Mouse (Mus musculus) lung, embryonic 15.5 days (tissue): ENCODE measurements around the gene Rps27. TPM values are rescaled to one million over a fixed set of nuclear protein-coding genes. Genes with fewer than 3 reads are reported as not detected.

Experiments used
- ATAC-seq: fragments of 200-750 bp; cut with Nextera tagmentation; 2 replicates; pipeline ENCODE4 v1.8.0; 2017; ENCODE audit warnings: moderate number of reproducible peaks, borderline replicate concordance; ENCODE audit not compliant: low FRiP score, low TSS enrichment; ENCODE audit errors: extremely low read depth
- H3K27ac ChIP-seq: fragments of 300-500 bp; sonication (generic); 2 replicates; pipeline ENCODE4 v1.5.1; 2015; ENCODE audit warnings: moderate library complexity, mild to moderate bottlenecking, inconsistent platforms
- H3K27me3 ChIP-seq: fragments of 300-500 bp; sonication (generic); 2 replicates; pipeline ENCODE4 v1.6.1; 2015; ENCODE audit warnings: inconsistent platforms
- H3K36me3 ChIP-seq: fragments of 300-500 bp; sonication (generic); 2 replicates; pipeline ENCODE4 v1.6.1; 2015; ENCODE audit warnings: inconsistent platforms
- H3K4me1 ChIP-seq: fragments of 300-500 bp; sonication (generic); 2 replicates; pipeline ENCODE4 v1.6.1; 2015; ENCODE audit warnings: inconsistent platforms
- H3K4me2 ChIP-seq: fragments of 300-500 bp; sonication (generic); 2 replicates; pipeline ENCODE4 v1.6.1; 2015; ENCODE audit warnings: inconsistent platforms, mild to moderate bottlenecking, moderate library complexity
- H3K4me3 ChIP-seq: fragments of 300-500 bp; sonication (generic); 2 replicates; pipeline ENCODE4 v1.5.1; 2015; ENCODE audit warnings: mild to moderate bottlenecking, inconsistent platforms
- H3K9ac ChIP-seq: fragments of 300-500 bp; sonication (generic); 2 replicates; pipeline ENCODE4 v1.6.1; 2015; ENCODE audit warnings: inconsistent platforms
- H3K9me3 ChIP-seq: fragments of 300-500 bp; sonication (generic); 2 replicates; pipeline ENCODE4 v1.6.1; 2016; ENCODE audit warnings: inconsistent platforms
- WGBS: fragments of 180-500 bp; shearing (Covaris S2); methylation state at CpG from one replicate; pipeline ENCODE4 v1.1.7; 2015; 5-methylcytosine and 5-hydroxymethylcytosine counted together
- polyA plus RNA-seq: library from polyadenylated mRNA; unstranded; fragments of >200 nt; fragmentation: Nextera tagmentation; extraction: Ambion mirVana; gene quantifications from 2 replicates; pipeline ENCODE4 v1.2.1, GENCODE M21; 2015

Rps27 gene
- polyA plus RNA-seq, 1 experiment from 2014 or later = 1,416 TPM

DNA sequence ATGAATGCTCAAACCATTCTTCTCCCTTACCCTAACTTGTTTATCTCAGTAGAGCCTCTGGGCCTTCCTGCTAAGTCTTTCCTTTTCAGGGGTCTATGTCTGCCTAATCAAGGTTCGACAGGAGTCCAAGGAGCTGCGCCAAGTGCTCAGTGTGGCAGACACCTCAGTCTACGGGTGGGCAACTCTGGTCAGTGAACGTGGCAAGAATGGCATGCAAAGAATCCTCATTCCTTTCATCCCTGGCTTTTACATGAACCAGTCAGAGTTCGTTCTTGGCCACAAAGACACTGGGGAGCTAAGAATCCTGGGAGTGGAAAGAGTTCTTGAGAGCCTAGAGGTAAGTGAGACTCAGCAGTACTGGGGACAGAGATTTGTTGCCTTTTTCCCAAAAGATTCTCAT, 9.8 kb downstream of the Rps27 start:
- Histone ChIP-seq H3K4me3 (no peak overlapping the region), H3K4me2 (no peak overlapping the region), H3K9me3 (no peaks in the 10 kb centered on the region), H3K27me3 (no peaks in the 10 kb centered on the region), H3K9ac (no peak overlapping the region), H3K4me1 (no peaks in the 10 kb centered on the region), H3K27ac (no peak overlapping the region), H3K36me3 (peaks cover 11% of the 10 kb centered on the region)
- WGBS = 59% methylated on average over 5 of the region's 5 CpGs
- no peak for ATAC-seq

DNA sequence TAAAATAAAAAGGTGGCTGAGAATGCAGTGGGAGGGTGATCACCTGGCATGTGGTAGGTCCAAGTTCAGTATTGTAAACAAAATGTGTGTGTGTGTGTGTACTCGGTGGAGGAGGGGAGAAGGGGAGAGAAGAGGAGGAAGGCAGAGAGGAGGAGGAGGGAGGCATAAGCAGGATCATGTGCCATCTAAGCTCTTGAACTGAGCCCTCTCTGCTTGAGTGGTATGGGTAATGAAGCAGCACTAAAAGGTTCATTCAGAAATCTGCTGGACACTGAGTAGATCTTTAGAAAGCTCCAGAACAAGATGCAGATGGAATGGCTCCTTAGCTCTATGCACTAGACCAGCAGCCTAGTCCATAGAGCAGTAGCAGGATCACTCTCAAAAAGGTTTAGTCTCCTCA, 10.6 kb downstream of the Rps27 start:
- 50% methylated on average over 1 of the region's 1 CpGs for WGBS
- Histone ChIP-seq H3K27ac (no peak overlapping the region), H3K9ac (no peak overlapping the region), H3K4me1 (no peaks in the 10 kb centered on the region), H3K36me3 (peaks cover 4% of the 10 kb centered on the region), H3K9me3 (no peaks in the 10 kb centered on the region), H3K27me3 (no peaks in the 10 kb centered on the region), H3K4me2 (no peak overlapping the region), H3K4me3 (no peak overlapping the region)
- no peak for ATAC-seq

DNA sequence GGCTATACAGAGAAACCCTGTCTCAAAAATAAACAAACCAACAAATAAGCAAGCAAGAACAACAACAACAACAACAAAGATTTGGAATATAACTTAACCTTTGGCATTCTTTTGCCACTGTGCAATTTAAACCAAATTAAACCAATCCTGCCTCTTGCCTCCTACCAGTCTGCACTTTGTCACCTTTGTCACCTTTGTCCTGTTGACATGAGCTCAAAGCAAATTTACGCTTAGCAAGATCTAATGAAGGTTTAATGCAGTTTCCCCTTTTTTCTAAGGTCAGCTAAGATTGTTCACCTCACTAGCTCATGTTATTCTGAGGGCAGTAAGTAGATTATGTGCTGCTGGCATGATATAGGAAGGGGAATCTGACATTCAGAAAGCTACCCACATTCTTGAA, 15.9 kb downstream of the Rps27 start:
- WGBS = 74% methylated on average over 1 of the region's 1 CpGs
- Histone ChIP-seq H3K4me2 (no peak overlapping the region), H3K4me1 (no peaks in the 10 kb centered on the region), H3K9me3 (no peaks in the 10 kb centered on the region), H3K4me3 (no peak overlapping the region), H3K27me3 (no peaks in the 10 kb centered on the region), H3K36me3 (no peaks in the 10 kb centered on the region), H3K9ac (no peak overlapping the region), H3K27ac (no peak overlapping the region)
- ATAC-seq = no peak

DNA sequence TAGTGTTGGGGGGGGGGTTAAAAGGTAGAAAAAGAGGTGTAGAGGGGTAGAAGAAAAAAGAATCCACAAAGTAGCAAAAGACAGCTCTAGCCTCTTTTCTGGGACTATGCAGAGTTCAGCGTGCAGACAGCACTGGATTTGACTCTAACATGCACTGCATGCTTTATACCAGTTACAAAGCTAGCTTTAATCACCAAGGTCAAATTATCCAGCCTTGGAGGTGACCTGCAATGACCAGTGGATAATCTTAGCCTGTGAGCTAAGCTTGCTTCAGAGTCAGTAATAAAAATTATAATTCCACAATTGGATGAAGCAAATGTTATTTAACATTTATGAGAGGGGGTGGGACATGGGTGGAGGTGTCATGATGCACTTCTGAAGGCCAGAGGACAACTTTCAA, 17.8 kb downstream of the Rps27 start:
- Histone ChIP-seq H3K4me1 (no peaks in the 10 kb centered on the region), H3K27ac (no peak overlapping the region), H3K4me3 (no peak overlapping the region), H3K9me3 (no peaks in the 10 kb centered on the region), H3K27me3 (no peaks in the 10 kb centered on the region), H3K36me3 (no peaks in the 10 kb centered on the region), H3K4me2 (no peak overlapping the region), H3K9ac (no peak overlapping the region)
- ATAC-seq = no peak
- WGBS = 60% methylated on average over 1 of the region's 1 CpGs

DNA sequence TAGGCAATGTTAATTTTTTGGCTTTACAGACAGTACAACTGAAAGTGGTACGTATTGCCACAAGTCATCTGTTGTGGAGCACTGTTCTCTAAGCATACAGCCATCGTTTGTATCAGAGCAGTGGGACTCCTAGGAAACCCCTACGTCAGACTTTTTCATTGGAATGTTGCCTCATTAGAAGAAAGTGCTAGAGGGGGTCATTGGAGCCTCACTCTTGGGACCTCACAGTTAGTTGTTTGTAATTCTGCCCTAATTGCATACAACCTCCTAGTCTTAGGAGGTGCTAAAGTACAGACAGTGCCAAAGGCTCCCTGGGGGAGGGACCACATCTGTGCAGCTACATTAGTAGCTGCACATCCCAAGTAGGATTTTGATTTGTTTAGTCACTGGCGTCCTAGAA, 18.7 kb downstream of the Rps27 start:
- no peak overlapping the region for H3K4me2 ChIP-seq
- no peak for ATAC-seq
- no peak overlapping the region for H3K4me3 ChIP-seq
- no peak overlapping the region for H3K9ac ChIP-seq
- no peaks in the 10 kb centered on the region for H3K27me3 ChIP-seq
- H3K9me3 ChIP-seq = no peaks in the 10 kb centered on the region
- H3K36me3 ChIP-seq = no peaks in the 10 kb centered on the region
- no peak overlapping the region for H3K27ac ChIP-seq
- WGBS = 47% methylated on average over 4 of the region's 4 CpGs
- no peaks in the 10 kb centered on the region for H3K4me1 ChIP-seq

DNA sequence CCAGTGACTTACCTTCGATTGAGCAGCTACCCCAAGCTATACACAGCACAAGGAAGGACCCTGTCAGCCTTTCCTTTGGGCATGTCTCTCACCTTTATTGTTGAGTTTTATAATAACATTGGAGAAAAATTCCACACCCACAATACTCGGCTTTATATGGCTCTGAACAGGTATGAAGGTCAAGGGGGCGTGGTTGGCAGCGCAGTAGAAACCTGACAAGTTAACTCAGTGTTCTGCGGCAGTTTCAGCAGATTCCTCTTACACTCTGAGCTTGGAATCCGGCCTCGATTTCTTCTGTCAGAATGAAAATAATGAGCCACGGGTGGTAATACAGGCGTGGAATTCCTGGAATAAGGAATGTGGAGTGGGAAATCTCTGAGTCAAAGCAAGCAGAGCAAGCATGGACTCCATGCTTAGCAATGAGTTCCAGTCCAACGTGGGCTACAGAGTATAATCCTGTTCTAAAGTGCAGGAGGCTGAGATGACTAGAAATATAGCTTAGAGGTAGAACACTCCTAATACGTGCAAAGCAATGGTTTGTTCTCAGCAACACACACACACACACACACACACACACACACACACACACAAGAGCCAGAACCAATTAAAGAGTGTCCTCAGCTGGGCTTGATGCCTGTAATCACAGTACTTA, 22.5 kb downstream of the Rps27 start:
- no peak overlapping the region for H3K4me2 ChIP-seq
- H3K4me1 ChIP-seq = no peaks in the 10 kb centered on the region
- ATAC-seq = no peak
- H3K27me3 ChIP-seq = no peaks in the 10 kb centered on the region
- H3K9me3 ChIP-seq = no peaks in the 10 kb centered on the region
- H3K4me3 ChIP-seq = no peak overlapping the region
- H3K36me3 ChIP-seq = no peaks in the 10 kb centered on the region
- no peak overlapping the region for H3K9ac ChIP-seq
- 63% methylated on average over 11 of the region's 11 CpGs for WGBS
- H3K27ac ChIP-seq = no peak overlapping the region

DNA sequence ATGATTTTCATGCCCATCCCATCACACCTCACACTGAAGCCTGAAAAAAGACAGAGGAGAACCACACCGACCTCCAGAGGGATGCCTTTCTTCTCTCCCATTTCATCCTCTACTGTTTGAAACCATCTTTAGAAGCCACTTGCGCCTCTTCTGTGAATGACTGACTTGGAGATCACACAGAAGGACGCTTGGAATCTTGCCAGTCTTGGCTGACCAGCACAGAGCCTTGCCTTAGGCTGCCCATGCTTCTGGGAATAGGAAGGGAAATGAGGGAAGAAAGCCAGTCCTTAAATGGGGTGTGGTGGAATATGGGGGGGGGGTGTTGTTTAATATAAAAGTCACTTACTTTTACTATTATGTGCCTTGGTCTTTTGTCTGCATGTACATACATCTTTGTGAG, 29.9 kb downstream of the Rps27 start:
- H3K27ac ChIP-seq = no peak overlapping the region
- WGBS = 57% methylated on average over 3 of the region's 3 CpGs
- H3K27me3 ChIP-seq = no peaks in the 10 kb centered on the region
- H3K4me2 ChIP-seq = no peak overlapping the region
- no peaks in the 10 kb centered on the region for H3K36me3 ChIP-seq
- H3K4me3 ChIP-seq = no peak overlapping the region
- H3K9me3 ChIP-seq = no peaks in the 10 kb centered on the region
- no peaks in the 10 kb centered on the region for H3K4me1 ChIP-seq
- H3K9ac ChIP-seq = no peak overlapping the region
- ATAC-seq = no peak

DNA sequence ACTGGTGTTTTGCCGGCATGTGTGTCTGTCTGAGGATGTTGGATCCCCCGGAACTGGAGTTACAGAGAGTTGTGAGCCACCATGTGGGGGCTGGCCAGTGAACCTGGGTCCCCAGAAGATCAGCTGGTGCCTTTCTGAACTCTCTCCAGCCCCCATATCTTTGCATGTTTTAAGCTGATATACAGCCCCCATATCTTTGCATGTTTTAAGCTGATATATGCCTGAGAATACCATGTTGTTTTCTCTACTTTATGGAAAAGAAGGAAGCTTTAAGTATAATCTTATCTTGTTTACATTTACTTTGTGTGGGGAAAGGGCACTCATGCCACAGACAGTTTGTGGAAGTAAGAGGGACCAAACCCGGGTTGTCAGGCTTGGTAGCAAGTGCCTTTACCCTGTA, 33.9 kb downstream of the Rps27 start:
- no peaks in the 10 kb centered on the region for H3K27me3 ChIP-seq
- no peaks in the 10 kb centered on the region for H3K36me3 ChIP-seq
- ATAC-seq = no peak
- no peak overlapping the region for H3K27ac ChIP-seq
- no peak overlapping the region for H3K4me2 ChIP-seq
- H3K4me1 ChIP-seq = no peaks in the 10 kb centered on the region
- H3K9me3 ChIP-seq = no peaks in the 10 kb centered on the region
- 56% methylated on average over 3 of the region's 3 CpGs for WGBS
- no peak overlapping the region for H3K4me3 ChIP-seq
- no peak overlapping the region for H3K9ac ChIP-seq

Other genes starting within 250 kb of the Rps27 start
- gene Hax1, start 214.9 kb downstream of the Rps27 start, polyA plus RNA-seq = 164 TPM in 2 replicates
- gene 4933434E20Rik, start 162.0 kb downstream of the Rps27 start, polyA plus RNA-seq = 142 and 154 TPM in 2 replicates
- 153 and 157 TPM in 2 replicates for gene Ubap2l, start 161.0 kb downstream of the Rps27 start, polyA plus RNA-seq
- 637 and 683 TPM in 2 replicates for gene Tpm3, start 141.0 kb downstream of the Rps27 start, polyA plus RNA-seq
- 0.37 and 0.40 TPM in 2 replicates for gene Nup210l, start 109.5 kb downstream of the Rps27 start, polyA plus RNA-seq
- 35.8 and 40.0 TPM in 2 replicates for gene Rab13, start within 50 bp of the Rps27 start, polyA plus RNA-seq
- 90.2 and 100 TPM in 2 replicates for gene Jtb, start 17.9 kb upstream of the Rps27 start, polyA plus RNA-seq
- gene Creb3l4, start 29.9 kb upstream of the Rps27 start, polyA plus RNA-seq = 6.0 and 6.3 TPM in 2 replicates
- 94.7 and 102 TPM in 2 replicates for gene Slc39a1, start 34.5 kb upstream of the Rps27 start, polyA plus RNA-seq
- 19.9 and 21.1 TPM in 2 replicates for gene Crtc2, start 40.5 kb upstream of the Rps27 start, polyA plus RNA-seq
- 3.4 and 4.8 TPM in 2 replicates for gene Dennd4b, start 51.5 kb upstream of the Rps27 start, polyA plus RNA-seq
- 10.6 and 11.7 TPM in 2 replicates for gene Gatad2b, start 79.5 kb upstream of the Rps27 start, polyA plus RNA-seq
- gene Slc27a3, start 176.3 kb upstream of the Rps27 start, polyA plus RNA-seq = 25.7 and 25.8 TPM in 2 replicates
- 30.8 and 33.3 TPM in 2 replicates for gene Ints3, start 220.0 kb upstream of the Rps27 start, polyA plus RNA-seq